Mouse (Mus musculus): ENCODE data around the gene Gse1.

- TF ChIP-seq CTCF (IDR thresholded peaks at IDR 0.05; ENCODE audit: extremely low read depth, insufficient read length, insufficient replicate concordance, low read depth, low read length) (no peak), POLR2A (IDR thresholded peaks at IDR 0.05; ENCODE audit: low read depth, low read length) (no peak)
These were observed 79.3 kb downstream of the Gse1 start for GRCm38 (mm10) chr8:120307528-120307927.
